Mouse (Mus musculus) liver, postnatal 0 days (tissue): ENCODE measurements at regions not wholly inside any gene's neighbourhood (a gene's known extent, or its start where the extent isn't known, plus 50 kb on each side); places are given as distances from the start of the nearest gene placed in this dataset.

Experiments used
- CTCF ChIP-seq: sonication (generic); IDR thresholded peaks from 2 replicates; pipeline ENCODE4 v1.5.1; 2016; ENCODE audit warnings: antibody characterized with exemption, low read depth
- EP300 ChIP-seq: IDR thresholded peaks from 2 replicates; pipeline ENCODE4 v1.6.1; 2016; ENCODE audit warnings: antibody characterized with exemption, low read depth, mild to moderate bottlenecking

- TF ChIP-seq CTCF = no peak
- no peak for TF ChIP-seq EP300
These were observed 212.6 kb upstream of the Hs6st1 start for GRCm38 (mm10) chr1:35855650-35856049.
